Mouse (Mus musculus) lung, postnatal 10 days (tissue): ENCODE data around the gene Tbc1d5.
"Not testable (repeated sequence)": the region's sequence is repeated elsewhere in the genome, so short reads cannot be mapped to it uniquely, and the experiment has no call there.

Experiments
- DNase-seq: peaks from one replicate; pipeline ENCODE4 v3.0.0; 2021

Tbc1d5 gene

DNA sequence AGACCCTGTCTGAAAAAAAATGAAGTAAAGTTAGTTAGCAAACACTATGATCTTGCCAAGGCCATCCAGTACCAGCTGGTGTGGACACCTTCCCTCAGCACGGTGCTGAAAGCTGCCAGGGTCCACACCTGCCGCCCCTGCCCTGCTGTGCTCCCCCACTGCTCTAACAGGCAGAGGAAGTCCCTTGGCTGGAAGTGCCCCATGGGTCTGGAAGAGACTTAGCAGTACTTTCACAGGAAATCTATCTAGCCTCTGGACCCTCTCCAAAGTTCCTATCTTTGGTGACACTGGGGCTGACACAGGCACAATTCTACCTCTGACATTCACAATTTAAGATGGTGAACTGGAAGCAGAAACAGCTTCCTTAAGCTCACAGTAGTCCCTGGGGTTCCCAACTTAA, 442.1 kb downstream of the Tbc1d5 start:
- DNase-seq, result no peak

- peak; percentile 35 for DNase-seq
These were observed 443.1 kb downstream of the Tbc1d5 start for GRCm38 (mm10) chr17:50735955-50736533.

- peak; percentile 47 for DNase-seq
These were observed 443.7 kb downstream of the Tbc1d5 start for GRCm38 (mm10) chr17:50735382-50735954.

DNA sequence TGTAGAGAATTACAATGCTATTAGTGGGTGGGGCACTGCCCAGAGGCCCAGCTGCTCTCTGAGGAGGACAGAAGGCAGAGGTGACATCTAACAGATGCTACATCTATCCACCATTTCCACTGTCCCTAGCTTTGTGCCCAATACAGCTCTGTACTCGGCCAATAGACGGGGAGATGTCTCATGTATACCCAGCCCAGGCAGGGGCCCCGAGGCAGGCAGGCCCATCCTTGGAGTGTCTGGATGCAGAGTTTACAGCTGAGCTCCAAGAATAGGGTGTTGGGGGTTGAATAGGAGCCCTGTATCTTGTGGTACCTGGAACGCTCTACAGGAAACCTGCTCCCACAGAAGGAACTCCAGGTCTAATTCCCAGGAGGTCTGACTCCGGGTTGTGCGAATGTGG, 444.4 kb downstream of the Tbc1d5 start:
- DNase-seq, result no peak

DNA sequence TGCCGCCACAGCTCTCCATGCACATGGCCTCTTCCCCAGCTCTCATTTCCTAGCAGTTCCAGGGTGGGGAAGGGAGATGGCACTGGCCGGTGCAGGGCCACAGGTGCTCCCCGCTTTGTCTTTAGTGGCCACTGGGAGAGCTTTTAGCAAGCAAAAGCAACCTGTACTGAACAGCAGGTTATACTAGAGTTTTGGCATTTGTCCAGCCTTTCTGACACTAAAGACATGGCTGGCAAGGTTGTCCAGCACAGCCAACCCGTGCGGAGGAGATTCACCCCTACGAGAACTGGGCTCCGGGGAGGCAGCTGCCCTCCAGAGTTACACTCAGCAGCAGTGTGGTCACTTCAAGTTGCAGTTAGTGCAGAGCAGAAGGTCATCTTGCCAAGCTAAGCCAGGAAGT, 445.8 kb downstream of the Tbc1d5 start:
- no peak for DNase-seq

DNA sequence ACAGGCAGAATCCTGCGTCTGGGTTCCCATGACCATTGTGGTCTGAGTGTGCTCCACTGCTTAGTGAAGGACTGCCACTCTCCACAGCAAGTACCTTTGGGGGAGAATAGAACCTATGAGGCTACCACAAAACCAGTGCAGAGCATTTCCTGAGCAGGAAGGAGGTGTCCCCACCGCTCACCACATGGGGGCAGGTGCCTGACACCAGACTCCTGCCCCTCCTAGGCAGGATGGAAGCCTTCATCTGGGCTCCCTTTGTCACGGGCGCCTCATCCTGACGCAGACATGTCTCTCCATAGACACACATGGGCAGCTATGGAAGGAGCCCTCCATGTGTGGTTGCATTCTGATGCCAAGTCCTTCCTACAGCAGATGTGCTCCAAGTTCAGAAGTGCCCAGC, 447.3 kb downstream of the Tbc1d5 start:
- no peak for DNase-seq

DNA sequence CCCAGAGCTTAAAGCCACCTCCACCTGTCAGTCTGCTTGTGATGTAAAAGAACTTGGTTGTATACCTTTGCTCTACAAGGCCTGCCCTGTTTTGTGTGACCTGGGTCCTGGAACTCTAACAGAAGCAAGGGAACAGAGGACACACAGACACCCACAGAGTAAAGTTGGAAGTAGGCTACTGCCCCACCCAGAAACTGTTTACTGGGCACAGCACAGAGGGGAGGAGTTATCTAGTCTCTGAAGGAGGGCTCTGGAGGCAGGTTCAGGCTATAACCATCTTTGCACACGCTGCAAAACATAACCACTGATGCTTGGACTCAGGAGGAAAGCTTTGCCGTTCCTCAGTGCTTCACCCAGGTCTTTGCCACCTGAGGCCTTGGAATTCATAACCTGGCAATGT, 448.3 kb downstream of the Tbc1d5 start:
- no peak for DNase-seq

GRCm38 (mm10) chr17:50729577-50729976, 449.6 kb downstream of the Tbc1d5 start:
- DNase-seq, result no peak

DNA sequence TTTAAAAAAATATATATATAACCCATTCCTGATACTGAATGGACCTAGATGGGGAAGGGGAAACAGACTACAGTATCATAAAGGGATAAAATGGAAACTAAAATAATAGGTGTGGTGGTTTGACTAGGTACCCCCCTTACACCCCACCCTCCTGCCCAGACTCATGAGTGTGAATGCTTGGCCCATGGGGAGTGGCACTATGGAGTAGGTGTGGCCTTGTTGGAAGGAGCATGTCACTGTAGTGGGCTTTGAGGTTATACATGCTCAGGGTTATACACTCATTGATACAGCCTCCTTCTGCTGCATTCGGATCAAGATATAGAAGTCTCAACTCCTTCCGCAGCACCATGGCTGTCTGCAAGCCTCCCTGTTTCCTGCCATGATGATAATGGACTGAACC, 450.1 kb downstream of the Tbc1d5 start:
- DNase-seq, result no peak

DNA sequence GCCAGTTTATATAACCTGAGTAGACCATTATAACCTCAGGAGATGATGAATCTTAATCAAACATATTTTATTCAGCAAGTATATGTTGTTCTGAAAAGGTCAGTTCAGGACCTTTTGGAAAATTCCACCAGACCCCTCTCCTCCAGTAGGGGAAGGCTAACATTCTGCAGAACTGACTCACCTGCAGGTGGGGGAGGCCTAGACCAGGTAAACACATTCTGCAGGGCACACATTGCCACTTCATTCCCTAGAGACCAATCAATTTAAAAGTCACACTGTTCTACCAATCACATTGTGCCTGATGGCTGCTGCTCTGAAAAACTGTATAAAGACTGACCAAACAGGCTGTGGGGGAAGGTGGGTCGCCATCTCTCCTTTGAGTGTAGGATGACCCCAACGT, 452.9 kb downstream of the Tbc1d5 start:
- no peak for DNase-seq

- no peak for DNase-seq
These were observed 454.8 kb downstream of the Tbc1d5 start for GRCm38 (mm10) chr17:50724376-50724775.

GRCm38 (mm10) chr17:50717586-50717985, 461.6 kb downstream of the Tbc1d5 start:
- no peak for DNase-seq

GRCm38 (mm10) chr17:50710497-50711222, 468.5 kb downstream of the Tbc1d5 start:
- DNase-seq, result no peak

- not testable (repeated sequence) for DNase-seq
These were observed 480.7 kb downstream of the Tbc1d5 start for GRCm38 (mm10) chr17:50698410-50698809.

DNA sequence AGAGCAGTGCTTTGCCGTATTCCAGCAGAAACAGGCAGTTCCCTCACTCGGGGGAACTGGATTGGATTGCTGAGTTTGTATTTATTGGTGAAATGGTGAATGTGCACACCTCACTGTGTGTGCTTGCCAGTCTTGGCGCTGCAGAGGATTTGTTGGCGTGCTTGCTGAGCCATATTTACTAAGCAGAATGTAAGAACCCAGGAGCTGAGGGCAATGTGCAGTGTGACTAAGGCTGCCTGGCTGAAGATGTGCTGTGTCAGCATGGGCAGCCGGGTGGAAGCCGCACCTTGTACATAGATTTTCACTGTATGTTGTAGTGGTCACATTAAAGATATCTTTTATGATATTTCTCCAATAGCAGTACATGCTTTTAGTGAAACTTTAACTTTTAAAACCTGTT, 491.0 kb downstream of the Tbc1d5 start:
- DNase-seq, result no peak

GRCm38 (mm10) chr17:50687670-50688069, 491.5 kb downstream of the Tbc1d5 start:
- DNase-seq, result no peak

DNA sequence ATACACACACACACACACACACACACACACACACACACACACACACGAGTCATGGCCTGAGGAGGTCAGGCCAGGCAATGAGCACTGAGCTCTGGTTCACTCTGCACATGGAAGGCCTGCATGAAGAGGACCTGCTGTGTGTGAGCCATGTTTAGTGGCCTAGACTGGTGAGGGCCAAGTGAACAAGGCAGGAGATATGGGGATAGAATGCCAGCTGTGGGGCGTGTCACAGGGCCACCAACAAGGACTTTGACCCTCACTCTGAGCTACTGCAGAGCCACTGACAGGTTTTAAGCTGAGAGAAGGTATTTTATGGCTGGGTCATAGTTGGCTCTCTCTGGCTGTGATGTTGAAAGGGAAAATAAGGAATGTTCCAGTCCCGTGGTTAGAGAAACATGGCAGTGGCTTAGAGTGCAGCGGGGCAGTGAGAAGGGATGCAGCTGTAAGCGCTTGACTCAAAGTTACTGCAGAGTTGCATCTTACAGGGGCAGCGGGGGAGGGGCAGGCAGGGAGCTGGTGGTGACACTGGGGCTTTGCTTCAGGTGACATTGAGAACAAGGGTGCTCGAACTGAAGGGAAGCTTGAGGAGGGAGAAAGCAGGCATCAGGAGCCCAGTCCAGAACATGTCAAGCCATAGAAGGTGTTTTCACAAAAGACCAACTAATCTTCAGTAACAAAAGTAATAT, 494.0 kb downstream of the Tbc1d5 start:
- peak; percentile 23 for DNase-seq
